Mouse (Mus musculus): ENCODE measurements around the gene OR5BS1P.
A peak's percentile ranks its signal among the peaks of the same experiment; 100 is the strongest.

GRCm38 (mm10) chr15:98510438-98511385, 41.0 kb downstream of the OR5BS1P start:
- no peak for TF ChIP-seq EP300 (optimal IDR thresholded peaks at IDR 0.05)
- peak; percentile 88 for TF ChIP-seq CTCF (IDR thresholded peaks at IDR 0.05; ENCODE audit: low read depth)

All from stomach, postnatal 0 days (tissue).